Mouse (Mus musculus): ENCODE measurements around the gene Brinp2.

The Brinp2 gene

GRCm38 (mm10) chr1:158226689-158227088, 129.4 kb downstream of the Brinp2 start:
- in situ Hi-C loops (cut with MseI, MboI) = no loop called here

- in situ Hi-C loops (cut with MseI, MboI) = no loop called here
Measured at GRCm38 (mm10) chr1:158221048-158221447, 135.1 kb downstream of the Brinp2 start.

GRCm38 (mm10) chr1:158220148-158220547, 136.0 kb downstream of the Brinp2 start:
- in situ Hi-C loops (cut with MseI, MboI) = no loop called here

GRCm38 (mm10) chr1:158218750-158219149, 137.4 kb downstream of the Brinp2 start:
- in situ Hi-C loops (cut with MseI, MboI) = no loop called here

- in situ Hi-C loops (cut with MseI, MboI) = no loop called here
Measured at GRCm38 (mm10) chr1:158218294-158218693, 137.8 kb downstream of the Brinp2 start.

GRCm38 (mm10) chr1:158215581-158215980, 140.5 kb downstream of the Brinp2 start:
- in situ Hi-C loops (cut with MseI, MboI) = no loop called here

GRCm38 (mm10) chr1:158214743-158215142, 141.4 kb downstream of the Brinp2 start:
- in situ Hi-C loops (cut with MseI, MboI) = no loop called here

- in situ Hi-C loops (cut with MseI, MboI) = no loop called here
Measured at GRCm38 (mm10) chr1:158213736-158214135, 142.4 kb downstream of the Brinp2 start.

- in situ Hi-C loops (cut with MseI, MboI) = no loop called here
Measured at GRCm38 (mm10) chr1:158207620-158208019, 148.5 kb downstream of the Brinp2 start.

- in situ Hi-C loops (cut with MseI, MboI) = no loop called here
Measured at GRCm38 (mm10) chr1:158202932-158203331, 153.2 kb downstream of the Brinp2 start.

Data from mouse trophoblast stem cell (cell line).